Comparison of ENCODE assay signal across 8 mouse cellular contexts in the genomic region with DNA sequence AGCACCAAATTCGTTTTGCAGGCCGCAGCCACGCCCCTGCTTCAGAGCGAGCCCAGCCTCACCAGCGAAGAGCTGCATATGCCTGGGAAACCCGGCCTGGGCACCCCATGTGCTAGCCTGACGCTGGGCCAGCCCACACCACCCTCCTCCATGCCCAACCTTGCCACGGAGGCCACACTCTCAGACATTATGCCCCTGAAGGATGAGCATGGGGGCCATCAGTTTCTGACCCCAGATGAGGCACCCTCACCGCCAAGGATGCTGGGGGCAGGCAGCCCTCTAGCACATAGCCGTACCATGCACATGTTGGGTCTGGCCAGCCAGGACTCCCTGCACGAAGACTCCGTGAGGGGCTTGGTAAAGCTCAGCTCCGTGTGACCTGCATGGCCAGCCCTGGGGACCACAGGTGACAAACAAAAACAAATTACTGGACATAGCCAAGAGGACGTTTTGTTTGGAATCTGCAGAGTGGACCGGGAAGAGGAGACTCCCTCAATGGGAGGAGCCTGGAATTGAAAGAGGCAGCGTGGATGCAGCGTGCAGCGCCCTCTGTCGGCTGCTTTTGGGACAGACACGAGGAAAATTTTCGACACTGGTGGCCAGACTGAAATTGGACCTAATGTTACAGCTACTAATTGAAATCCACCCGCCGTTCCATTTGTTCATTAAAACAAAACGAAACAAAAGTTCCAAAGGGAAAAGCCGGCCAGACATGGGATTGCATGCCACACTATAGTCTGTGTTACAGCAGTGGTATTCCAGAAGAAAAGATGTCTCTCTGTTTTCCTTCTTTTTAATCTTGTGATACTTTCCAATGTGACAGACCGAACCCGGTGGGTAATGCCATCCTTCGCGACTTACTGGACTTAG.
DNase-seq lines count a peak whose midpoint lies in the region; ATAC-seq and TF ChIP-seq lines count a peak whose summit lies in the region.

No protein-coding gene starts in this region.

- ATAC-seq in Patski, result no peak
- ATAC-seq in forebrain, postnatal 0 days, result peak; percentile 84
- peak; percentile 77 for ATAC-seq in lung, embryonic 14.5 days (ENCODE audit: insufficient read depth)

- peak overlapping the region; percentile 32 for H3K4me3 ChIP-seq in forebrain, postnatal 0 days (ENCODE audit: low read depth, low read length)
- peak overlapping the region; percentile 37 for H3K4me3 ChIP-seq in lung, embryonic 14.5 days (ENCODE audit: low read depth, low read length)

- WGBS in forebrain, postnatal 0 days, result 6% methylated on average over 29 of the region's 29 CpGs
- 11% methylated on average over 29 of the region's 29 CpGs for WGBS in lung, embryonic 14.5 days

- peak; percentile 97 for TF ChIP-seq CTCF in Patski (IDR thresholded peaks at IDR 0.05)
- peak; percentile 96 for TF ChIP-seq CTCF in forebrain, postnatal 0 days (IDR thresholded peaks at IDR 0.05; ENCODE audit: low read depth)
- peak; percentile 97 for TF ChIP-seq CTCF in lung, embryonic 14.5 days (IDR thresholded peaks at IDR 0.05; ENCODE audit: low read depth)

- no peak overlapping the region for H3K27ac ChIP-seq in forebrain, postnatal 0 days (ENCODE audit: low read depth, low read length)
- H3K27ac ChIP-seq in lung, embryonic 14.5 days (ENCODE audit: low read depth), result no peak overlapping the region

- peak overlapping the region; percentile 62 for H3K4me2 ChIP-seq in forebrain, postnatal 0 days (ENCODE audit: low read depth)
- H3K4me2 ChIP-seq in lung, embryonic 14.5 days, result peak overlapping the region; percentile 75

- H3K9me3 ChIP-seq in forebrain, postnatal 0 days (ENCODE audit: low read length), result no peaks in the 10 kb centered on the region
- no peaks in the 10 kb centered on the region for H3K9me3 ChIP-seq in lung, embryonic 14.5 days (ENCODE audit: low read depth, low read length)

- peak overlapping the region; percentile 55 for H3K9ac ChIP-seq in forebrain, postnatal 0 days
- H3K9ac ChIP-seq in lung, embryonic 14.5 days, result peak overlapping the region; percentile 56

- 0 out of 2 replicates have a peak, but pooled peaks cover 4% of the 10 kb centered on the region for H3K4me1 ChIP-seq in forebrain, postnatal 0 days (ENCODE audit: insufficient read depth)
- no peaks in the 10 kb centered on the region for H3K4me1 ChIP-seq in lung, embryonic 14.5 days (ENCODE audit: insufficient read depth)

- no peak for DNase-seq in Patski (ENCODE audit: low read depth, low spot score)
- peak; percentile 90 for DNase-seq in cerebellum, adult 8-10 months
- DNase-seq in forebrain, postnatal 0 days, result peak; percentile 91
- DNase-seq in heart, postnatal 4 days, result peak; percentile 89
- peak; percentile 72 to 87 for DNase-seq in layer of hippocampus, adult 8-10 months (ENCODE audit: low spot score in 2 of 2)
- peak; percentile 93 for DNase-seq in lung, embryonic 14.5 days
- DNase-seq in ovary, postnatal 10 days (ENCODE audit: low spot score), result peak; percentile 75
- DNase-seq in urinary bladder, adult 18-20 months (ENCODE audit: low spot score in 2 of 2), result peak; percentile 72 to 76

- H3K27me3 ChIP-seq in Patski, result no peaks in the 10 kb centered on the region
- no peaks in the 10 kb centered on the region for H3K27me3 ChIP-seq in forebrain, postnatal 0 days (ENCODE audit: insufficient read depth, low read length)
- H3K27me3 ChIP-seq in lung, embryonic 14.5 days (ENCODE audit: insufficient read depth, low read length), result no peaks in the 10 kb centered on the region

- POLR2A ChIA-PET in Patski (lab: Charles Lee), result interaction anchor here (1.8 kb wide), 1 partner anchor 313 kb away, joined by 4 read pairs; the partner anchor contains the start of gene Tmem242

- H3K36me3 ChIP-seq in forebrain, postnatal 0 days (ENCODE audit: insufficient read depth), result no peaks in the 10 kb centered on the region
- no peaks in the 10 kb centered on the region for H3K36me3 ChIP-seq in lung, embryonic 14.5 days (ENCODE audit: insufficient read depth)

- CTCF ChIA-PET in Patski (lab: Charles Lee), result interaction anchor here (0.6 to 5.2 kb wide), 14 partner anchors 12 to 330 kb away, joined by 3 to 38 read pairs (median 4); partner anchors contain the start of gene Tmem242

- in situ Hi-C loops in Patski (cut with MboI; ENCODE audit: low pct_unique_long_range_greater_than_20kb), result no loop called here
